Mouse (Mus musculus): ENCODE results near the gene Gse1.

Gene Gse1

GRCm38 (mm10) chr8:120463918-120464584 is 235.8 kb downstream of the Gse1 start:
- TF ChIP-seq POU5F1 (IDR thresholded peaks at IDR 0.05; ENCODE audit: borderline replicate concordance, low read length) (no peak), NANOG (IDR thresholded peaks at IDR 0.05; ENCODE audit: borderline replicate concordance, low read length) (no peak), CTCF (conservative IDR thresholded peaks at IDR 0.05; ENCODE audit: low read length) (no peak)
- no peaks in the 10 kb centered on the region for H3K36me3 ChIP-seq (ENCODE audit: insufficient read depth, low read length)

GRCm38 (mm10) chr8:120464585-120464937 is 236.3 kb downstream of the Gse1 start:
- Histone ChIP-seq H3K27me3 (ENCODE audit: insufficient read depth, low read length) (peaks cover 63% of the 10 kb centered on the region), H3K4me3 (replicated peaks; ENCODE audit: low read length) (no peak overlapping the region), H3K36me3 (ENCODE audit: insufficient read depth, low read length) (no peaks in the 10 kb centered on the region), H3K4me1 (replicated peaks; ENCODE audit: low read depth, low read length) (peaks cover 68% of the 10 kb centered on the region), H3K9me3 (ENCODE audit: low read length) (no peaks in the 10 kb centered on the region)
- TF ChIP-seq NANOG (IDR thresholded peaks at IDR 0.05; ENCODE audit: borderline replicate concordance, low read length), result no peak
- no peak for TF ChIP-seq POU5F1 (IDR thresholded peaks at IDR 0.05; ENCODE audit: borderline replicate concordance, low read length)

More at GRCm38 (mm10) chr8:120463918-120464584, 235.8 kb downstream of the Gse1 start:
- Histone ChIP-seq H3K27me3 (ENCODE audit: insufficient read depth, low read length) (peaks cover 67% of the 10 kb centered on the region), H3K4me3 (replicated peaks; ENCODE audit: low read length) (no peak overlapping the region), H3K4me1 (replicated peaks; ENCODE audit: low read depth, low read length) (peaks cover 69% of the 10 kb centered on the region), H3K9me3 (ENCODE audit: low read length) (no peaks in the 10 kb centered on the region)

- H3K4me3 ChIP-seq (replicated peaks; ENCODE audit: low read length), result no peak overlapping the region; the same call in 1 of the 2 replicates
- TF ChIP-seq POU5F1 (IDR thresholded peaks at IDR 0.05; ENCODE audit: borderline replicate concordance, low read length) (no peak), NANOG (IDR thresholded peaks at IDR 0.05; ENCODE audit: borderline replicate concordance, low read length) (no peak), CTCF (conservative IDR thresholded peaks at IDR 0.05; ENCODE audit: low read length) (no peak)
- peaks cover 58% of the 10 kb centered on the region for H3K27me3 ChIP-seq (ENCODE audit: insufficient read depth, low read length)
- no peaks in the 10 kb centered on the region for H3K36me3 ChIP-seq (ENCODE audit: insufficient read depth, low read length)
- H3K9me3 ChIP-seq (ENCODE audit: low read length), result no peaks in the 10 kb centered on the region
- peaks cover 58% of the 10 kb centered on the region for H3K4me1 ChIP-seq (replicated peaks; ENCODE audit: low read depth, low read length)
Observed at GRCm38 (mm10) chr8:120465710-120466109, 237.5 kb downstream of the Gse1 start.

DNA sequence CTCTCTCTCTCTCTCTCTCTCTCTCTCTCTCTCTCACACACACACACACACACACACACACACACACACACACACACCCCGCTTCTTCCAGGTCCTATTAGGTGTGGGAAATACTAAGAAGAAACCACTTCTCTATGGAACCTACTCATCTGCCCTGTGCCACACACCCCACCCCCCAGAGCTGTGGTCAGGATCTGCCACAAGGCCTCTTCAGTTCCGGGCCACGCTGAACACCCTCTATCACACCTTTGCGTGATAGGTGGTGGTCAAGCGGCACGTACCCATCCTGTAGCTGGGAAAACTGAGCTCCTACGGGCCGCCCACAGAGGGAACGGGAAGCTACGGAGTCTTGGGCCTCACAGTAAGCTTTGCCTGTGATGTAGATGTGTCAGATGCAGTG is 238.0 kb downstream of the Gse1 start:
- TF ChIP-seq NANOG (IDR thresholded peaks at IDR 0.05; ENCODE audit: borderline replicate concordance, low read length), result no peak
- TF ChIP-seq CTCF (conservative IDR thresholded peaks at IDR 0.05; ENCODE audit: low read length), result no peak
- TF ChIP-seq POU5F1 (IDR thresholded peaks at IDR 0.05; ENCODE audit: borderline replicate concordance, low read length), result no peak

GRCm38 (mm10) chr8:120467598-120467997 is 239.3 kb downstream of the Gse1 start:
- TF ChIP-seq NANOG (IDR thresholded peaks at IDR 0.05; ENCODE audit: borderline replicate concordance, low read length), result no peak
- TF ChIP-seq POU5F1 (IDR thresholded peaks at IDR 0.05; ENCODE audit: borderline replicate concordance, low read length), result no peak
- no peak for TF ChIP-seq CTCF (conservative IDR thresholded peaks at IDR 0.05; ENCODE audit: low read length)
- no peak overlapping the region for H3K4me3 ChIP-seq (replicated peaks; ENCODE audit: low read length)
- no peaks in the 10 kb centered on the region for H3K36me3 ChIP-seq (ENCODE audit: insufficient read depth, low read length)
- peaks cover 48% of the 10 kb centered on the region for H3K27me3 ChIP-seq (ENCODE audit: insufficient read depth, low read length)
- H3K9me3 ChIP-seq (ENCODE audit: low read length), result no peaks in the 10 kb centered on the region
- H3K4me1 ChIP-seq (replicated peaks; ENCODE audit: low read depth, low read length), result peaks cover 65% of the 10 kb centered on the region

More for the DNA sequence above, 238.0 kb downstream of the Gse1 start:
- no peaks in the 10 kb centered on the region for H3K9me3 ChIP-seq (ENCODE audit: low read length)
- peak overlapping the region; percentile 54 for H3K4me3 ChIP-seq (replicated peaks; ENCODE audit: low read length)
- no peaks in the 10 kb centered on the region for H3K36me3 ChIP-seq (ENCODE audit: insufficient read depth, low read length)
- H3K4me1 ChIP-seq (replicated peaks; ENCODE audit: low read depth, low read length), result peaks cover 61% of the 10 kb centered on the region
- peaks cover 53% of the 10 kb centered on the region for H3K27me3 ChIP-seq (ENCODE audit: insufficient read depth, low read length)

GRCm38 (mm10) chr8:120470170-120470569 is 241.9 kb downstream of the Gse1 start:
- H3K36me3 ChIP-seq (ENCODE audit: insufficient read depth, low read length), result no peaks in the 10 kb centered on the region
- peaks cover 55% of the 10 kb centered on the region for H3K27me3 ChIP-seq (ENCODE audit: insufficient read depth, low read length)
- H3K4me1 ChIP-seq (replicated peaks; ENCODE audit: low read depth, low read length), result peaks cover 71% of the 10 kb centered on the region
- no peaks in the 10 kb centered on the region for H3K9me3 ChIP-seq (ENCODE audit: low read length)
- TF ChIP-seq NANOG (IDR thresholded peaks at IDR 0.05; ENCODE audit: borderline replicate concordance, low read length), result no peak
- no peak for TF ChIP-seq POU5F1 (IDR thresholded peaks at IDR 0.05; ENCODE audit: borderline replicate concordance, low read length)
- TF ChIP-seq CTCF (conservative IDR thresholded peaks at IDR 0.05; ENCODE audit: low read length), result no peak
- no peak overlapping the region for H3K4me3 ChIP-seq (replicated peaks; ENCODE audit: low read length)

- no peaks in the 10 kb centered on the region for H3K36me3 ChIP-seq (ENCODE audit: insufficient read depth, low read length)
- no peak overlapping the region for H3K4me3 ChIP-seq (replicated peaks; ENCODE audit: low read length)
- TF ChIP-seq NANOG (IDR thresholded peaks at IDR 0.05; ENCODE audit: borderline replicate concordance, low read length) (no peak), POU5F1 (IDR thresholded peaks at IDR 0.05; ENCODE audit: borderline replicate concordance, low read length) (no peak), CTCF (conservative IDR thresholded peaks at IDR 0.05; ENCODE audit: low read length) (peak; percentile 68)
- H3K9me3 ChIP-seq (ENCODE audit: low read length), result no peaks in the 10 kb centered on the region
- H3K27me3 ChIP-seq (ENCODE audit: insufficient read depth, low read length), result peaks cover 51% of the 10 kb centered on the region
- H3K4me1 ChIP-seq (replicated peaks; ENCODE audit: low read depth, low read length), result peaks cover 72% of the 10 kb centered on the region
Observed at GRCm38 (mm10) chr8:120471166-120471565, 242.9 kb downstream of the Gse1 start.

- H3K27me3 ChIP-seq (ENCODE audit: insufficient read depth, low read length), result peaks cover 51% of the 10 kb centered on the region
- H3K9me3 ChIP-seq (ENCODE audit: low read length), result no peaks in the 10 kb centered on the region
- no peak for TF ChIP-seq NANOG (IDR thresholded peaks at IDR 0.05; ENCODE audit: borderline replicate concordance, low read length)
- peaks cover 72% of the 10 kb centered on the region for H3K4me1 ChIP-seq (replicated peaks; ENCODE audit: low read depth, low read length)
- H3K4me3 ChIP-seq (replicated peaks; ENCODE audit: low read length), result no peak overlapping the region
- no peaks in the 10 kb centered on the region for H3K36me3 ChIP-seq (ENCODE audit: insufficient read depth, low read length)
Observed at GRCm38 (mm10) chr8:120471752-120472151, 243.5 kb downstream of the Gse1 start.

DNA sequence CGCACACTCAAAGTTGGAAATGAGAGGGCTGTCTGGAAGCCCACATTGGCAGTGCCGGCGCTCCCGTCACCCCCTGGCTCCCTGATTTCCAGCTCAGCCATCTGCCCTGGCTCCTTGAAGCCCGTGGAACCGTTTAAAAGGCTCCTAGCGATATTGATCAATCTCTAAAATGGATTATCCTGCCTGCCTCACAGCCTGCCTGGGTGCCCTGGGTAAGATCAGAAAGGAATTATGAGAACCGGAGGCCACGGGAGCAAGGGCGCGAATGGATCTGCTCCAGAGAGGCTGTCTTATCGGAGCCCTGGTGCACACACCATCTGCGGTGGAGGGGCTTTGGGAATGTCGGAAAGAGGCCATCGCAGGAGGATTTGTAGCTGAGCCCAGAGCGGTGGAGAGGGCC is 244.0 kb downstream of the Gse1 start:
- peaks cover 72% of the 10 kb centered on the region for H3K4me1 ChIP-seq (replicated peaks; ENCODE audit: low read depth, low read length)
- TF ChIP-seq CTCF (conservative IDR thresholded peaks at IDR 0.05; ENCODE audit: low read length), result no peak
- TF ChIP-seq POU5F1 (IDR thresholded peaks at IDR 0.05; ENCODE audit: borderline replicate concordance, low read length), result no peak
- TF ChIP-seq NANOG (IDR thresholded peaks at IDR 0.05; ENCODE audit: borderline replicate concordance, low read length), result no peak
- peak overlapping the region; percentile 62 for H3K4me3 ChIP-seq (replicated peaks; ENCODE audit: low read length)
- peaks cover 46% of the 10 kb centered on the region for H3K27me3 ChIP-seq (ENCODE audit: insufficient read depth, low read length)
- no peaks in the 10 kb centered on the region for H3K36me3 ChIP-seq (ENCODE audit: insufficient read depth, low read length)
- no peaks in the 10 kb centered on the region for H3K9me3 ChIP-seq (ENCODE audit: low read length)

Measured in E14TG2a.4 (cell line).